Mouse (Mus musculus): ENCODE results near the gene Rps27a. TPM values are rescaled to one million over a fixed set of nuclear protein-coding genes. Genes with fewer than 3 reads are reported as not detected.

The Rps27a gene
- polyA plus RNA-seq (2015; fragmentation: Nextera tagmentation; extraction: Ambion mirVana): 1,012 and 1,015 TPM in 2 replicates

DNA sequence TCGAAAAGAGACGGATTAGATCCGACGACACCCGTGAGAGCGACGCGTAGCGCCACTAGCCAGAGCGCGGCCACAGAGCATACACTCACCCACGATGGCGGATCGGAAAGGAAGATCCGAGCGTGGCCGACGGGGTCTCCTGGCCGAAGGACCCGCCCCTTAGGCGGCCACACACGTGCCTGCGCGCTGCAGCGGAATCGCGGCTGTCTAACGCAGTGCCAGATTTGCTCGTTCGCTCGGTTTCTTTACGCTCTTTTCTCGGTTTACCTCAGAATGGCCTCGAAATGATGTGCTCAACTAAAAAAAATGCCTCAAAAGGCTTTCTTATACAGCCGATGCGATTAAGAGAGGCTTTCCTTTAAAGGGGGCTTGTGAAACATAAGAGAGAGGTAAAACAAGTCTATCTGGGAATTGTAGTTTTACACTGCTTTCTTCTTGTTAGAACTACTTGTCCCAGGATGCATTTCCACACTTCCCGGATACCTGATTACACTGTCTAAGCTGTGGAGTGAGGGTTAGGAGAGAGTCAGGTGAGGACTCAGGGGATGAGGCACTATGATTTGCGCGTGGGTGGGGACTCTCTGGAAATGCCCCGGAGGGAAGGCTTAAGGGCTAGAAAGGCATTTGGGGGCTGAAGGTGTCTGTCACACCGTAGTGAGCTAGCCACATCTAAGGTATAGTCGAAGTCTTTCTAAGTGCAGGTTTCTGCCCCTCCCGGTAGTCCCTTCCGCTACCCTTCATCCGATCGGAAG, at the start of gene Rps27a, which contains the start of gene Clhc1:
Rps27a (minus strand) TSS at position 358 of the 752 bp plus-strand sequence.
Clhc1 (plus strand) TSS at position 199 of the 752 bp plus-strand sequence.
- under 1% methylated on average over 46 of the region's 46 CpGs for WGBS
- peak within 1 kb of the TSS; percentile 60 for H3K4me2 ChIP-seq (replicated peaks; ENCODE audit: low read depth)
- no peaks in the 10 kb centered on the region for H3K9me3 ChIP-seq (ENCODE audit: control insufficient read depth, low read length)
- H3K27me3 ChIP-seq (ENCODE audit: control insufficient read depth, insufficient read depth, low read length): no peaks in the 10 kb centered on the region
- peak; percentile 47 for TF ChIP-seq CTCF (IDR thresholded peaks at IDR 0.05; ENCODE audit: low read depth)
- peak; percentile 94 for TF ChIP-seq EP300 (optimal IDR thresholded peaks at IDR 0.05)
- peak within 1 kb of the TSS; percentile 77 for H3K4me3 ChIP-seq (ENCODE audit: low read depth, low read length)
- peak; percentile 93 for DNase-seq (ENCODE audit: low spot score)
- no peaks in the 10 kb centered on the region for H3K4me1 ChIP-seq (replicated peaks; ENCODE audit: control insufficient read depth, insufficient read depth)
- H3K36me3 ChIP-seq (ENCODE audit: control insufficient read depth, insufficient read depth, low read length): peaks cover 5% of the 10 kb centered on the region; the same call in 1 of the 2 replicates
- H3K9ac ChIP-seq (ENCODE audit: low read length): peak within 1 kb of the TSS; percentile 89
- ATAC-seq (ENCODE audit: low FRiP score, low TSS enrichment): peak; percentile 99
- peak within 1 kb of the TSS; percentile 86 for H3K27ac ChIP-seq (replicated peaks)

DNA sequence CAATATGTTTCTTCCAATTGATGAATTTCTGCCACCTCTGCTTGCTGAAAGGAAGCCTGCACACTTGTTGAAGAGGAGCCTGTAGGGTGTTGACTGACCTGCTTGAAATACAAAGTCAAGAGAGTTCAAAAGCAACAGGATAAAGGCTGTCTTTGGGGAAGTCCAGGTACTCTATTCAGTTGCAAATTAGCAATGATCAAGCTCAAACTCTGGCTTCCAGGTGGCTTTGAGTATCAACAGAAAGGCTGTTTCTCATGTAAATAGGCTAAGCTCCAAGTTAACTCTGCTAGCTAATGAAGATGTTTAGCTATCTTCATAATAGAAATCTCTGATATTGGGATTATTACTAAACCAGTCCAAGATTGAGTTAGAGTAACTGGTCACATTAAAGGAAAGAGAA, 49.2 kb upstream of the Rps27a start:
- no peak for ATAC-seq (ENCODE audit: low FRiP score, low TSS enrichment)
- Histone ChIP-seq H3K4me3 (ENCODE audit: low read depth, low read length) (no peak overlapping the region), H3K4me2 (replicated peaks; ENCODE audit: low read depth) (no peak overlapping the region), H3K27me3 (ENCODE audit: control insufficient read depth, insufficient read depth, low read length) (no peaks in the 10 kb centered on the region), H3K36me3 (ENCODE audit: control insufficient read depth, insufficient read depth, low read length) (no peaks in the 10 kb centered on the region), H3K9ac (ENCODE audit: low read length) (no peak overlapping the region), H3K27ac (replicated peaks) (no peak overlapping the region), H3K9me3 (ENCODE audit: control insufficient read depth, low read length) (no peaks in the 10 kb centered on the region), H3K4me1 (replicated peaks; ENCODE audit: control insufficient read depth, insufficient read depth) (no peaks in the 10 kb centered on the region)
- TF ChIP-seq CTCF (IDR thresholded peaks at IDR 0.05; ENCODE audit: low read depth) (no peak), EP300 (optimal IDR thresholded peaks at IDR 0.05) (no peak)
- no peak for DNase-seq (ENCODE audit: low spot score)

DNA sequence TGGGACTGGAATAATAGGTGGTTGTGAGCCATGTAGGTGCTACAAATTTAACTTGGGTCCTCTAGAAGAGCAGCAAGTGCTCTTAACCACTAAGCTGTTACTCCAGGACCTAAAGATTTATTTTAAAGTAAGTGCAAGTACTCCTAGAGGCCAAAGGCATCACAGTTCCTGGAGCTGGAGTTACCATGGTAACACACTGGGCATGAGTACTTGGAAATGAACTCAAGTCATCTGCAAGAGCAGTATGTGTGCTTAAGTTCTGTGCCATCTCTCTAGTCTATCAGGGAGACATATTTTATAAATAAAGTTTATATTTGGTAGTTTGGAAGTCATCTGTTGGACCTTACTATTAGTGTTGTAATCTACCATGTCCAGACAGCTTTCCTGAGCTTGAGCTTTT, 47.3 kb upstream of the Rps27a start:
- Histone ChIP-seq H3K9me3 (ENCODE audit: control insufficient read depth, low read length) (no peaks in the 10 kb centered on the region), H3K27me3 (ENCODE audit: control insufficient read depth, insufficient read depth, low read length) (no peaks in the 10 kb centered on the region), H3K4me1 (replicated peaks; ENCODE audit: control insufficient read depth, insufficient read depth) (no peaks in the 10 kb centered on the region), H3K36me3 (ENCODE audit: control insufficient read depth, insufficient read depth, low read length) (no peaks in the 10 kb centered on the region), H3K4me2 (replicated peaks; ENCODE audit: low read depth) (no peak overlapping the region), H3K4me3 (ENCODE audit: low read depth, low read length) (no peak overlapping the region), H3K9ac (ENCODE audit: low read length) (no peak overlapping the region), H3K27ac (replicated peaks) (no peak overlapping the region)
- no peak for ATAC-seq (ENCODE audit: low FRiP score, low TSS enrichment)
- TF ChIP-seq CTCF (IDR thresholded peaks at IDR 0.05; ENCODE audit: low read depth): no peak
- TF ChIP-seq EP300 (optimal IDR thresholded peaks at IDR 0.05): no peak
- no peak for DNase-seq (ENCODE audit: low spot score)

DNA sequence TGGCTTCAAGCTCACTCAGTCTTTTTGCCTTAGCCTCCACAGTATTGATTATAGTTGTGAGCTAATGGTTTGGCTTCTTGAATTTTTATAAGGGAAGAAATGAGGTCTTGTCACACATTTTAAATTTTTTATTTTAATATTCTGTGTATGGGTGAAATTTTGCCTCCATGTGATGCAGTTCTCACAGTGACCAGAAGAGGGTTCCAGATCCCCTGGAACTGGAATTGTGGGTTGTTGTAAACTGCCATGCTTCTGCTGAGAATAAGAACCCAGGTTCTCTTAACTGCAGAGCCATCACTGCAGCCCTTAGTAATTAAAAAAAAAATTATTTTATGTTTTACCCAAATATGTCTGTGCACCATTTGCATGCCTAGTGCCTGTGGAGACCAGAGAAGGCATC, 31.7 kb upstream of the Rps27a start:
- Histone ChIP-seq H3K9ac (ENCODE audit: low read length) (no peak overlapping the region), H3K4me1 (replicated peaks; ENCODE audit: control insufficient read depth, insufficient read depth) (no peaks in the 10 kb centered on the region), H3K27ac (replicated peaks) (no peak overlapping the region), H3K27me3 (ENCODE audit: control insufficient read depth, insufficient read depth, low read length) (no peaks in the 10 kb centered on the region), H3K9me3 (ENCODE audit: control insufficient read depth, low read length) (no peaks in the 10 kb centered on the region), H3K4me3 (ENCODE audit: low read depth, low read length) (no peak overlapping the region), H3K36me3 (ENCODE audit: control insufficient read depth, insufficient read depth, low read length) (no peaks in the 10 kb centered on the region), H3K4me2 (replicated peaks; ENCODE audit: low read depth) (no peak overlapping the region)
- peak; percentile 73 for TF ChIP-seq CTCF (IDR thresholded peaks at IDR 0.05; ENCODE audit: low read depth)
- TF ChIP-seq EP300 (optimal IDR thresholded peaks at IDR 0.05): no peak
- DNase-seq (ENCODE audit: low spot score): no peak
- ATAC-seq (ENCODE audit: low FRiP score, low TSS enrichment): no peak

DNA sequence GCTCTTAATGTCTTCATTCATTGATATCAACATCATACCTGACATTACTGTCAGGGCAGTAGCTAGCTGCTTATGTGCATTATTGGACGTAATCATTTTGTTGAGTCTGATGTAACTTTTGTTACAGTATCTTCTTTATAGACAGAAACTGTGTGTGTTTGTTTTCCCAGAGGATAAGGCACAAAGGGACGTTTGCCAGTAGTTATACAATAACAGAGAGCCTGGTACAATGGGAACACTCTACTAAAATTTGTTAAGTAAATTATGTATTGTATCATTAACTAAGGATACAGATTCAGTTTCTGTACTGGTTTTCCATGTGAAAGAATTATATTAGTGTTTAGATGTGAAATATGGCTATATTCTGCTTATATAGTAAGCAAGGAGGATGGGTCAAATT, 24.7 kb upstream of the Rps27a start:
- H3K27ac ChIP-seq (replicated peaks): no peak overlapping the region
- H3K4me2 ChIP-seq (replicated peaks; ENCODE audit: low read depth): no peak overlapping the region
- TF ChIP-seq CTCF (IDR thresholded peaks at IDR 0.05; ENCODE audit: low read depth) (no peak), EP300 (optimal IDR thresholded peaks at IDR 0.05) (no peak)
- H3K36me3 ChIP-seq (ENCODE audit: control insufficient read depth, insufficient read depth, low read length): no peaks in the 10 kb centered on the region
- H3K9ac ChIP-seq (ENCODE audit: low read length): no peak overlapping the region
- H3K4me3 ChIP-seq (ENCODE audit: low read depth, low read length): no peak overlapping the region
- no peak for ATAC-seq (ENCODE audit: low FRiP score, low TSS enrichment)
- DNase-seq (ENCODE audit: low spot score): no peak
- no peaks in the 10 kb centered on the region for H3K4me1 ChIP-seq (replicated peaks; ENCODE audit: control insufficient read depth, insufficient read depth)
- no peaks in the 10 kb centered on the region for H3K27me3 ChIP-seq (ENCODE audit: control insufficient read depth, insufficient read depth, low read length)
- WGBS: 48% methylated on average over 2 of the region's 2 CpGs
- no peaks in the 10 kb centered on the region for H3K9me3 ChIP-seq (ENCODE audit: control insufficient read depth, low read length)

DNA sequence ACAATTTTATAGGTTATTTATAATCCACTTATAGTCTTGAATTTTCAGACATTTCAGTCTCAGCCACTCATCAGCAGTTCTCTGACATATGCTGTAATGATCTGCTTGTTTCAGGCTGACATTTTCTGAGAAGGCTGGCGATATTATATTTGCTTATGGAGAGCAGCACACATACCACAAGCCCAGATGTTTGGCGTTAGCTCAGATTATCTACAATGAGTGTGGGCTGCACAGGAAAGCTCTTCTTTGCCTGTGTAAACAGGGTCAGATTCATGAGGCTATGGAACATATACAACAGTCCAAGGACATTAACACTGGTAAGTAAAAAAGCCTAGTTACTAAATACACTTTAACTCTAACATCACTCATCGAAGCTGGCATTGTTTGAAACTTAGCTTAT, 23.6 kb upstream of the Rps27a start:
- no peak overlapping the region for H3K4me2 ChIP-seq (replicated peaks; ENCODE audit: low read depth)
- 23% methylated on average over 3 of the region's 3 CpGs for WGBS
- H3K27ac ChIP-seq (replicated peaks): no peak overlapping the region
- TF ChIP-seq CTCF (IDR thresholded peaks at IDR 0.05; ENCODE audit: low read depth): no peak
- no peak for TF ChIP-seq EP300 (optimal IDR thresholded peaks at IDR 0.05)
- no peak overlapping the region for H3K9ac ChIP-seq (ENCODE audit: low read length)
- no peaks in the 10 kb centered on the region for H3K27me3 ChIP-seq (ENCODE audit: control insufficient read depth, insufficient read depth, low read length)
- no peaks in the 10 kb centered on the region for H3K36me3 ChIP-seq (ENCODE audit: control insufficient read depth, insufficient read depth, low read length)
- DNase-seq (ENCODE audit: low spot score): no peak
- ATAC-seq (ENCODE audit: low FRiP score, low TSS enrichment): no peak
- H3K9me3 ChIP-seq (ENCODE audit: control insufficient read depth, low read length): no peaks in the 10 kb centered on the region
- no peaks in the 10 kb centered on the region for H3K4me1 ChIP-seq (replicated peaks; ENCODE audit: control insufficient read depth, insufficient read depth)
- no peak overlapping the region for H3K4me3 ChIP-seq (ENCODE audit: low read depth, low read length)

All from stomach, postnatal 0 days (tissue).